15 mouse cellular contexts compared by ENCODE assay signal in genomic region chr1:160521918-160522317, GRCm38 (mm10).
"Had no signal": no experiment of that assay in that cellular context is flagged by ENCODE, and none has a peak within 500 bp of the region (broad histone marks: within the 10 kb centered on the region; RNA-seq: fewer than 3 reads in every experiment).

No protein-coding gene starts in this region.

- DNase-seq: kidney, postnatal 10 days; kidney, postnatal 36 days; layer of hippocampus, postnatal 36 days; liver, embryonic 13.5 days; lung, adult 2 months; lung, postnatal 14 days; lung, postnatal 4 days; right cerebral cortex, postnatal 25 days; spleen, adult 18-20 months; thymus, postnatal 25 days had no signal

- H3K4me3 ChIP-seq: kidney, embryonic 15.5 days; left cerebral cortex, adult 2 months; liver, embryonic 13.5 days; midbrain, embryonic 12.5 days; stomach, embryonic 15.5 days had no signal

- H3K9ac ChIP-seq: kidney, embryonic 15.5 days; liver, embryonic 13.5 days; midbrain, embryonic 12.5 days; stomach, embryonic 15.5 days had no signal

- H3K9me3 ChIP-seq: kidney, embryonic 15.5 days; liver, embryonic 13.5 days; midbrain, embryonic 12.5 days; stomach, embryonic 15.5 days had no signal

- H3K27me3 ChIP-seq: kidney, embryonic 15.5 days; liver, embryonic 13.5 days; midbrain, embryonic 12.5 days; stomach, embryonic 15.5 days had no signal

- H3K27ac ChIP-seq: kidney, embryonic 15.5 days; left cerebral cortex, adult 2 months; liver, embryonic 13.5 days; midbrain, embryonic 12.5 days; stomach, embryonic 15.5 days had no signal

- ATAC-seq: midbrain, embryonic 16.5 days had no signal

- H3K4me2 ChIP-seq: kidney, embryonic 15.5 days; liver, embryonic 13.5 days; midbrain, embryonic 12.5 days; stomach, embryonic 15.5 days had no signal

- H3K36me3 ChIP-seq: kidney, embryonic 15.5 days; liver, embryonic 13.5 days; midbrain, embryonic 12.5 days; stomach, embryonic 15.5 days had no signal

- H3K4me1 ChIP-seq: liver, embryonic 13.5 days; midbrain, embryonic 12.5 days; stomach, embryonic 15.5 days had no signal
